7 mouse cellular contexts compared by ENCODE assay signal in genomic region chr11:58214391-58215048, GRCm38 (mm10). TPM values are rescaled to one million over a fixed set of nuclear protein-coding genes. Genes with fewer than 3 reads are reported as not detected.
A peak's percentile ranks its signal among the peaks of the same experiment; 100 is the strongest.
DNase-seq lines count a peak whose midpoint lies in the region; ATAC-seq lines count a peak whose summit lies in the region.

No protein-coding gene starts in this region.

- ATAC-seq in midbrain, embryonic 16.5 days: no peak

- peak overlapping the region; percentile 88 for H3K4me3 ChIP-seq in erythroblast, embryonic 14.5 days (replicated peaks)
- H3K4me3 ChIP-seq in heart, embryonic 10.5 days: peak overlapping the region; percentile 63
- no peak overlapping the region for H3K4me3 ChIP-seq in midbrain, embryonic 16.5 days (ENCODE audit: low read depth, low read length)

- peaks cover 66% of the 10 kb centered on the region for H3K36me3 ChIP-seq in erythroblast, embryonic 14.5 days (ENCODE audit: control insufficient read depth)
- H3K36me3 ChIP-seq in heart, embryonic 10.5 days: no peaks in the 10 kb centered on the region
- H3K36me3 ChIP-seq in midbrain, embryonic 16.5 days (ENCODE audit: control insufficient read depth, insufficient read depth, low read length): no peaks in the 10 kb centered on the region

- 28% methylated on average over 17 of the region's 17 CpGs for WGBS in heart, embryonic 10.5 days
- 52% methylated on average over 16 of the region's 17 CpGs for WGBS in midbrain, embryonic 16.5 days

- H3K4me2 ChIP-seq in midbrain, embryonic 16.5 days (ENCODE audit: low read length): peak overlapping the region; percentile 10; the same call in 1 of the 2 replicates

- no peaks in the 10 kb centered on the region; the same call in 1 of the 2 replicates for H3K27me3 ChIP-seq in erythroblast, embryonic 14.5 days (ENCODE audit: control insufficient read depth)
- no peaks in the 10 kb centered on the region for H3K27me3 ChIP-seq in heart, embryonic 10.5 days (ENCODE audit: insufficient read depth, poor library complexity, severe bottlenecking)
- no peaks in the 10 kb centered on the region for H3K27me3 ChIP-seq in midbrain, embryonic 16.5 days (ENCODE audit: control insufficient read depth, insufficient read depth, low read depth, low read length)

- DNase-seq in adrenal gland, adult 8-10 months: peak; percentile 88
- peak; percentile 89 for DNase-seq in heart, embryonic 10.5 days (ENCODE audit: low spot score)
- DNase-seq in kidney, adult 9 months: peak; percentile 96
- peak; percentile 91 for DNase-seq in liver
- peak; percentile 78 to 91 for DNase-seq in spleen, postnatal 10 days (ENCODE audit: low spot score in 2 of 2)

- peaks cover 87% of the 10 kb centered on the region for H3K4me1 ChIP-seq in erythroblast, embryonic 14.5 days (ENCODE audit: control insufficient read depth)
- H3K4me1 ChIP-seq in heart, embryonic 10.5 days: peaks cover 12% of the 10 kb centered on the region
- H3K4me1 ChIP-seq in midbrain, embryonic 16.5 days (ENCODE audit: control insufficient read depth, insufficient read depth, low read length): no peaks in the 10 kb centered on the region

- H3K9me3 ChIP-seq in erythroblast, embryonic 14.5 days (ENCODE audit: control insufficient read depth, low read length): peaks cover 12% of the 10 kb centered on the region
- no peaks in the 10 kb centered on the region for H3K9me3 ChIP-seq in heart, embryonic 10.5 days
- H3K9me3 ChIP-seq in midbrain, embryonic 16.5 days (replicated peaks; ENCODE audit: control insufficient read depth, low read length, poor library complexity, severe bottlenecking): no peaks in the 10 kb centered on the region

- H3K9ac ChIP-seq in midbrain, embryonic 16.5 days (ENCODE audit: low read depth, low read length): no peak overlapping the region

- H3K27ac ChIP-seq in heart, embryonic 10.5 days: peak overlapping the region; percentile 86
- no peak overlapping the region for H3K27ac ChIP-seq in midbrain, embryonic 16.5 days (ENCODE audit: low read length)

RNA-seq across cellular contexts. Expression of gene Irgm2, which starts 15.1 kb away (rescaled TPM):
- total RNA-seq in adrenal gland, adult 8-10 months (2022): 10 to 100 TPM; 14.7 to 19.4 (median 17.3) TPM
- polyA plus RNA-seq in erythroblast, embryonic 14.5 days (2012): 0.61 and 0.98 TPM in 2 replicates
- polyA plus RNA-seq in heart, embryonic 10.5 days (2016; fragmentation: Nextera tagmentation; extraction: Ambion mirVana): 0.90 and 1.1 TPM in 2 replicates
- polyA plus RNA-seq in midbrain, embryonic 16.5 days (2015; fragmentation: Nextera tagmentation; extraction: Ambion mirVana): 1.0 and 1.1 TPM in 2 replicates

RNA-seq across cellular contexts. Expression of gene Igtp, which starts 15.2 kb away (rescaled TPM):
- total RNA-seq in adrenal gland, adult 8-10 months (2022): 10 to 100 TPM; 12.9 to 17.0 (median 16.2) TPM
- polyA plus RNA-seq in erythroblast, embryonic 14.5 days (2012): 2.2 and 2.7 TPM in 2 replicates
- polyA plus RNA-seq in heart, embryonic 10.5 days (2016; fragmentation: Nextera tagmentation; extraction: Ambion mirVana): 3.1 and 3.4 TPM in 2 replicates
- polyA plus RNA-seq in midbrain, embryonic 16.5 days (2015; fragmentation: Nextera tagmentation; extraction: Ambion mirVana): 1.2 and 1.6 TPM in 2 replicates

RNA-seq across cellular contexts. Expression of gene Mrpl22, which starts 43.1 kb away (rescaled TPM):
- total RNA-seq in adrenal gland, adult 8-10 months (2022): 10 to 100 TPM; 63.8 to 78.6 (median 70.4) TPM
- 2.0 and 2.9 TPM in 2 replicates for polyA plus RNA-seq in erythroblast, embryonic 14.5 days (2012)
- polyA plus RNA-seq in heart, embryonic 10.5 days (2016; fragmentation: Nextera tagmentation; extraction: Ambion mirVana): 116 and 137 TPM in 2 replicates
- polyA plus RNA-seq in midbrain, embryonic 16.5 days (2015; fragmentation: Nextera tagmentation; extraction: Ambion mirVana): 88.5 and 93.4 TPM in 2 replicates

RNA-seq across cellular contexts. Expression of gene Gemin5, which starts 46.2 kb away (rescaled TPM):
- total RNA-seq in adrenal gland, adult 8-10 months (2022): 10 to 100 TPM; 20.5 to 34.7 (median 26.4) TPM
- 0.22 and 0.29 TPM in 2 replicates for polyA plus RNA-seq in erythroblast, embryonic 14.5 days (2012)
- polyA plus RNA-seq in heart, embryonic 10.5 days (2016; fragmentation: Nextera tagmentation; extraction: Ambion mirVana): 20.9 and 26.2 TPM in 2 replicates
- 12.7 and 13.9 TPM in 2 replicates for polyA plus RNA-seq in midbrain, embryonic 16.5 days (2015; fragmentation: Nextera tagmentation; extraction: Ambion mirVana)

Comparison
In these comparisons a context has a peak if more than half of its experiments do, and no peak if none do; other contexts are left out.
1. RNA of gene Mrpl22, which starts 43.1 kb away (polyA plus RNA-seq): 116 to 137 TPM in heart, embryonic 10.5 days and 88.5 to 93.4 TPM in midbrain, embryonic 16.5 days; 2.0 to 2.9 TPM in erythroblast, embryonic 14.5 days; every median in the first group is over 10 times any median in the second.
2. Peak in every context shown above with its lines, with median percentiles within 50 percentile points of each other: DNase-seq.